Comparison of ENCODE assay signal across 27 mouse cellular contexts in the genomic region with DNA sequence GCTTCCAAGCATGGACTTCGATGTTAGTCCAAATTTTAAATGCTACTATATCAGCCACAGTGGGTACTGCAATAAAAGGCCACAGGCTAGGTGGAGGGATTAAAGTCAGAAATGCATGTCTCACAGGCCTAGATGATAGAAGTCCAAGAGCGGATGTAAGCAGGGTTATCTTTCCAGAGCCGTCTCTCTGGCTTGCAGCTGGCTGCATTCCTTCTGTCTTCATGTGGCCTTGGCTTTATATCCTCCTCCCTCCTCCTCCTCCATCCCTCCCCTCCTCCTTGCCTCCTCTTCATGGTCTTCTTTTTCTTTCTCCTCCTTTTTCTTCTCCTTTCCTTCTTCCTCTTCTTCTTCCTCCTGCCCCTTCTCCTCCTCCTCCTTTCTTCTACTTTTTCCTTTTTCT.
A peak's percentile ranks its signal among the peaks of the same experiment; 100 is the strongest.
DNase-seq lines count a peak whose midpoint lies in the region; ATAC-seq and TF ChIP-seq lines count a peak whose summit lies in the region.
"Had no signal": no experiment of that assay in that cellular context is flagged by ENCODE, and none has a peak within 500 bp of the region (broad histone marks: within the 10 kb centered on the region; RNA-seq: fewer than 3 reads in every experiment).

No protein-coding gene starts in this region.

- no peak for TF ChIP-seq CTCF in embryonic fibroblast, embryonic 13.5 days (IDR thresholded peaks at IDR 0.05; ENCODE audit: borderline replicate concordance, insufficient read depth, low read length)
- no peak for TF ChIP-seq CTCF in hindbrain, postnatal 0 days (IDR thresholded peaks at IDR 0.05; ENCODE audit: low read depth)

- TF ChIP-seq POLR2A in embryonic fibroblast, embryonic 13.5 days (IDR thresholded peaks at IDR 0.05; ENCODE audit: low read depth, low read length) = no peak

- ATAC-seq in kidney, embryonic 15.5 days (replicated peaks; ENCODE audit: low FRiP score) = no peak
- ATAC-seq in hindbrain, postnatal 0 days = no peak
- ATAC-seq: activated CD4-positive, CD25-positive, alpha-beta regulatory T cell, adult 4 months; CD4-positive, CD25-positive, alpha-beta regulatory T cell, adult 4 months; forebrain, embryonic 14.5 days; forebrain, embryonic 16.5 days had no signal

- H3K4me3 ChIP-seq in kidney, embryonic 15.5 days (replicated peaks) = no peak overlapping the region
- H3K4me3 ChIP-seq in embryonic fibroblast, embryonic 13.5 days (ENCODE audit: insufficient read depth, low read length) = no peak overlapping the region
- H3K4me3 ChIP-seq in hindbrain, postnatal 0 days (ENCODE audit: low read length) = no peak overlapping the region
- H3K4me3 ChIP-seq: embryonic facial prominence, embryonic 10.5 days; embryonic facial prominence, embryonic 12.5 days; erythroblast, embryonic 14.5 days; forebrain, embryonic 10.5 days; forebrain, embryonic 12.5 days had no signal

- no peaks in the 10 kb centered on the region for H3K27me3 ChIP-seq in kidney, embryonic 15.5 days
- no peaks in the 10 kb centered on the region for H3K27me3 ChIP-seq in hindbrain, postnatal 0 days (ENCODE audit: insufficient read depth, low read length)
- H3K27me3 ChIP-seq: CH12.LX; embryonic facial prominence, embryonic 12.5 days; forebrain, embryonic 12.5 days; Patski had no signal

- no peak overlapping the region for H3K27ac ChIP-seq in kidney, embryonic 15.5 days
- peak overlapping the region; percentile 79 for H3K27ac ChIP-seq in embryonic fibroblast, embryonic 13.5 days (ENCODE audit: insufficient read depth, low read length)
- no peak overlapping the region for H3K27ac ChIP-seq in hindbrain, postnatal 0 days
- H3K27ac ChIP-seq: embryonic facial prominence, embryonic 10.5 days; embryonic facial prominence, embryonic 12.5 days; forebrain, embryonic 10.5 days; forebrain, embryonic 12.5 days had no signal

- no peaks in the 10 kb centered on the region for H3K9me3 ChIP-seq in kidney, embryonic 15.5 days (replicated peaks)
- no peaks in the 10 kb centered on the region for H3K9me3 ChIP-seq in hindbrain, postnatal 0 days (ENCODE audit: low read length)
- H3K9me3 ChIP-seq: embryonic facial prominence, embryonic 10.5 days; embryonic facial prominence, embryonic 12.5 days; forebrain, embryonic 10.5 days; forebrain, embryonic 12.5 days; G1E had no signal

- no peaks in the 10 kb centered on the region for H3K36me3 ChIP-seq in kidney, embryonic 15.5 days
- H3K36me3 ChIP-seq in hindbrain, postnatal 0 days (ENCODE audit: insufficient read depth, low read length) = no peaks in the 10 kb centered on the region
- H3K36me3 ChIP-seq: forebrain, embryonic 12.5 days; G1E had no signal

- 78% methylated on average over 3 of the region's 3 CpGs for WGBS in kidney, embryonic 15.5 days
- WGBS in hindbrain, postnatal 0 days = 93% methylated on average over 3 of the region's 3 CpGs

- H3K4me1 ChIP-seq in kidney, embryonic 15.5 days = peaks cover 36% of the 10 kb centered on the region
- peaks cover 23% of the 10 kb centered on the region for H3K4me1 ChIP-seq in embryonic fibroblast, embryonic 13.5 days (ENCODE audit: control insufficient read depth, insufficient read depth, low read length)
- peaks cover 1% of the 10 kb centered on the region; the same call in 1 of the 2 replicates for H3K4me1 ChIP-seq in hindbrain, postnatal 0 days (ENCODE audit: insufficient read depth, low read length)

- peak; percentile 6 for DNase-seq in kidney, adult 9 months
- no peak for DNase-seq in kidney, adult 8-10 months
- peak; percentile 9 for DNase-seq in kidney, postnatal 14 days
- DNase-seq in layer of hippocampus, adult 9-10 months (ENCODE audit: low spot score) = no peak
- no peak for DNase-seq in hindbrain, postnatal 0 days (ENCODE audit: low spot score)
- DNase-seq: adrenal gland, adult 8-10 months; adrenal gland, postnatal 14 days; adrenal gland, postnatal 36 days; cerebellum, adult 11-12 months; cerebellum, adult 2 months; cerebellum, adult 9-10 months; cerebellum, postnatal 10 days; cerebellum, postnatal 25 days had no signal

- no peak overlapping the region for H3K9ac ChIP-seq in kidney, embryonic 15.5 days
- H3K9ac ChIP-seq in hindbrain, postnatal 0 days (replicated peaks; ENCODE audit: low read length) = no peak overlapping the region
- H3K9ac ChIP-seq: embryonic facial prominence, embryonic 12.5 days; forebrain, embryonic 12.5 days had no signal

- H3K4me2 ChIP-seq in kidney, embryonic 15.5 days = no peak overlapping the region
- H3K4me2 ChIP-seq in hindbrain, postnatal 0 days (ENCODE audit: low read depth, low read length) = no peak overlapping the region
- H3K4me2 ChIP-seq: embryonic facial prominence, embryonic 12.5 days; forebrain, embryonic 12.5 days had no signal

Comparison
In these comparisons a context has a peak if more than half of its experiments do, and no peak if none do; other contexts are left out.
1. DNase-seq: peak in kidney, adult 9 months (single experiment) and kidney, postnatal 14 days (single experiment); none in kidney, adult 8-10 months (0 of 2), layer of hippocampus, adult 9-10 months (single experiment) and hindbrain, postnatal 0 days (single experiment).